Mouse (Mus musculus) C2C12 (cell line): Measurements from ENCODE around the gene Adipor2. TPM values are rescaled to one million over a fixed set of nuclear protein-coding genes. Genes with fewer than 3 reads are reported as not detected.

Experiments used
- H3K27me3 ChIP-seq: one replicate; pipeline ENCODE4 v1.6.1; 2011; ENCODE audit not compliant: control insufficient read depth, insufficient read depth, insufficient read length
- H3K36me3 ChIP-seq: one replicate; pipeline ENCODE4 v1.6.1; 2011; ENCODE audit not compliant: control insufficient read depth, insufficient read depth
- H3K4me3 ChIP-seq: one replicate; pipeline ENCODE4 v1.5.1; 2011; ENCODE audit warnings: mild to moderate bottlenecking, control low read depth; ENCODE audit not compliant: poor library complexity, insufficient read depth, severe bottlenecking
- H3K79me2 ChIP-seq: one replicate; pipeline ENCODE4 v1.6.1; 2011; ENCODE audit not compliant: control insufficient read depth, insufficient read depth
- H3K79me3 ChIP-seq: one replicate; pipeline ENCODE4 v1.6.1; 2011; ENCODE audit warnings: low read depth, control low read depth
- H3ac ChIP-seq: one replicate; pipeline ENCODE3; 2011; ENCODE audit warnings: low read depth; ENCODE audit not compliant: control insufficient read depth, insufficient read length
- CTCF ChIP-seq: IDR thresholded peaks from one replicate; pipeline ENCODE4 v1.5.1; 2011; ENCODE audit not compliant: control insufficient read depth, insufficient read depth, insufficient read length
- MYOG ChIP-seq: IDR thresholded peaks from one replicate; pipeline ENCODE4 v1.6.1; 2011; ENCODE audit not compliant: control insufficient read depth, insufficient read length; ENCODE audit errors: extremely low read depth
- polyA plus RNA-seq: library from polyadenylated mRNA; unstranded; fragments of >200 nt; fragmentation: generic; extraction: Trizol; gene quantifications from one replicate; pipeline ENCODE4 v1.2.1, GENCODE M21; 2012; ENCODE audit warnings: missing spikeins

Adipor2 gene
- polyA plus RNA-seq, 1 experiment: 28.0 TPM

DNA sequence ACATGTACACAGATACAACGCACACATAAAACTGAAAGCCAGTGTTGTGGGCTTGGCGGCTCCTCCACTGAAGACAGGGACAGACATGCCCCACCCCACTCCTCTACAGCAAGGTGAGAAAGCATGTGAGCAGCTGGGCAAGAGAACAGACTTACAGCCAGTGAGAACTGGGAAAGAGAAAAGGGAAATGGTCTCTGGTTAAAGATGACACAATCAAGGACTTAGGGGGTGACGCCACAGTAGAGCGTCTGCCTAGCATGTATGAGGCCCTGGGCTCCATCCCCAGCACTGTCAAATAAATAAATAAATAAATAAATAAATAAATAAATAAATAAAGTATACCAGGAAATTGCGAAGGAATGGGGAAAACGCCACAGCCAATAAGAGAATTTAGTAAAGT lies 114.2 kb downstream of the Adipor2 start:
- no peak overlapping the region for H3ac ChIP-seq
- H3K4me3 ChIP-seq: no peak overlapping the region
- H3K79me2 ChIP-seq: no peaks in the 10 kb centered on the region
- no peak for TF ChIP-seq MYOG
- no peak for TF ChIP-seq CTCF
- peaks cover 57% of the 10 kb centered on the region for H3K27me3 ChIP-seq
- H3K36me3 ChIP-seq: no peaks in the 10 kb centered on the region
- H3K79me3 ChIP-seq: no peaks in the 10 kb centered on the region

Other genes with a start within 250 kb of the Adipor2 start
- gene Dcp1b, start 242.5 kb downstream of the Adipor2 start, polyA plus RNA-seq: 1.7 TPM
- gene Cacna1c, start 221.3 kb downstream of the Adipor2 start, polyA plus RNA-seq: not detected
- not detected for gene Cacna2d4, start 181.2 kb downstream of the Adipor2 start, polyA plus RNA-seq
- gene Lrtm2, start 86.9 kb downstream of the Adipor2 start, polyA plus RNA-seq: not detected
- gene Fbxl14, start 62.0 kb upstream of the Adipor2 start, polyA plus RNA-seq: 22.7 TPM
- gene Wnt5b, start 126.6 kb upstream of the Adipor2 start, polyA plus RNA-seq: 0.16 TPM